Mouse (Mus musculus) urinary bladder, adult 18-20 months (tissue): ENCODE results near the gene Pced1b.
A peak's percentile ranks its signal among the peaks of the same experiment; 100 is the strongest.
"Not testable (repeated sequence)": the region's sequence is repeated elsewhere in the genome, so short reads cannot be mapped to it uniquely, and the experiment has no call there.

Experiments used
- DNase-seq, 2 experiments: peaks; one replicate each; pipeline ENCODE4 v3.0.0; 2022; ENCODE audit warnings: low spot score in 2 of 2, mixed read lengths in 2 of 2

The Pced1b gene

DNA sequence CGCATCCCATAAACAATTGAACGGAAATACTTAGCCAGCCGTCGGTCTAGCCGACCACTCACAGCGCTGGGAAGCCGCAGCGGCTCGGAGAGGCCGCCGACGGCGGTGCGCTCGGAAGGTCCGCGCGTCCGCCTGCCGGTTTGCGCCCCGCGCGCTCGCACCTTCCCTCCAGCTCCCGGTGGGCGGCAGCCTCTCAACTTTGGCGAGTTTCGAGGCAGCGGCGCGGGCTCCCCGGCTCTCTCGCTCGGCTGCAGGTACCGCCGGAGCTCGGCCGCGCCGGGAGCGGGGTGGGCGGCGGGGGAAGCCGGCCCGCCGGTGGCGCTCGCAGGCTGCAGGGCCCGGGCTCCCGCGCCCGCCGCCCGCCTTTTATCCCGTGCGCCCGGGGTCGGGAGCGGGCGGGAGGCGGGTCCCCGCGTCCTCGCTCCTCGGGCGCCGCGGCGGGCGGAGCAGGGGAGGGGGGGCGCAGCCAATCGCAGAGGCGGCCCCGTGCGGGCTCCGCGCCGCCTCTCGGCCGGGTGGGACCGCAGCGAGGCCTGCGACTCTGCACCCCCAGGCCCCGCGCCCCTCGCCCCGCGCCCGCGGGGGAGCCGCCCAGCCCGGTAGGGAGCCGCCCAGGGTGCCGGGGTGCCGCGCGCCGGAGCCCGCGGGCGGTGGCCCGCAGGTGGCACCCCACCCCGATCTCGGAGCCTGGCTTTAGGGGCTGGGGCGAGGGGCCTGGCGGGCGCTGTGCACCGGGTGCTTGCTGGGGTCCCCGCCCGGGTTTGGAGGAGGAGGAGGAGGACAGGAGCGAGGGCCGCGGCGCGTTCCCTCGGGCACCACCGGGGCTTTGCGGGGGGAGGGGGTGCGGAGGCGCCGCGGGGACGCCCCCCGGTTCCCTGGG is at the start of gene Pced1b, which contains the start of gene Amigo2:
Gene Pced1b, plus strand, starts transcription at position 197 of the 880 bp plus-strand sequence.
Gene Amigo2, minus strand, starts transcription at position 377 of the 880 bp plus-strand sequence.
- DNase-seq: peak; percentile 30 to 58

DNA sequence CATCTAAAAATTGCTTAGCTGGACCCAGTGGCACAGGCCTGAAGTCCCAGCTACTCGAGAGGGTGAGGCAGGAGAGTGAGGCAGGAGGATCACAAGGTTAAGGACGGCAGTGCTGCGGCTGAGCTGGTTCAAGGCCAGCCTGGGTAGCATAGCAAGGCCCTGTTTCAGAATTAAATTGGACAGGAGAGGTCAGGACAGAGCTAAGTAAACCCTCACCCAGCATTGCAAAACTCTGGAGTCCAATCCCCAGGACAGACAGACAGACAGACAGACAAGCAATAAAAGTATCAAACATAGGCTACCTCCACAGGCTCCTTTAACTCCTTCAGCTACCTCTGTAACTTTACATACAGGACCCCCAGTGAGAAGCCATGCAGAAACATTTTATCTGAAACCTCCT is 42.0 kb upstream of the Pced1b start:
- DNase-seq: no peak

DNA sequence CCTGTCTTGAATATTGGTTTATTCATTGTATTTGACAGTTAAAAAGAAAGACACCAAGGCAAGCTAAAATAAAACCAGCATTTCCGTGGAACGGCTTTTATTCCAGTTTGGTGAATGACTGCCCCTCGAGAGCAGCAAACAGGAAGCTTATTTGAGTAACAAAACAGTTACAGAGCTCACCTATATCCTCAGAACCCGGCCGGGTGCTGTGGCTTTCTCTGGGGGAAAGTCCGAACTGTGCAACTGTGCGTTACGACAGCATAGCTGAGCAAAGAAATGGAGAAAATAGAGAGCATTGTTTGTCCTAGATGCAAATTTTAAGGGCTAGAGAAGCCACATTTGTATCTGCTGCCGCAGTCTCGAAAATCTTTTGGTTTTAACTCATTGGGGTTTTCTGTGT is 41.1 kb upstream of the Pced1b start:
- no peak for DNase-seq

DNA sequence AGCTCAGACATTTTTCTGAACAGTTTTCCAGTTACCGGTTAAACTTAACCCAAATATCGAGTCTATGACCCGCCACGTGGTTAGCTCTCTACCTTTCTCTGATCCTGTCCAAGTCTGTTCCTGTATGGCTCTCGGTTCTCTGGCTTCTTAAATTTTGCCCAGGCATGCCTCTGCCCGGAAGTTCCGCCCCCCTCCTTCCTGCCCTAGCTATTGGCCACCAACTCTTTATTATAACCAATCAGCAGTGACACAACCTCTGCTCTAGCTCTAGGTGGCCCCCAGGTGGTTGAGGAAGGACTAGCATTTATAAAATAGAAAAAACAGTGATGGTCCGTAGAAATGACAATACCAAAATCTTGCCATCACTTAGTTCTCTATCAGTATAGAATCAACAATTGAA is 40.4 kb upstream of the Pced1b start:
- no peak for DNase-seq

DNA sequence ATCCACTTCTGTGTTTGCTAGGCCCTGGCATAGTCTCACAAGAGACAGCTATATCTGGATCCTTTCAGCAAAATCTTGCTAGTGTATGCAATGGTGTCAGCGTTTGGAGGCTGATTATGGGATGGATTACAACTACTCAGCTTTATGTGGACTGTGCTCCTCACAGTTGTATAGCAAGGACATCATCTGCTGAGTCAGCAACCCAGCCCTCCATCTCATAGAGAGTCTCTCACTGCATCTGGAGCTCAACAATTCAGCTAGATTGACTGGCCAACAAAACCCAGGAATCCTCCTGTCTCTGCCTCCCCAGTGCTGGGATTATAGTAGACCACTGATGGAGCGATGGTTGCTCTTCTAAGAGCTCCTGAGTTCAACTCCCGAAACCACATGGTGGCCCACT is 37.2 kb upstream of the Pced1b start:
- DNase-seq: not testable (repeated sequence)

DNA sequence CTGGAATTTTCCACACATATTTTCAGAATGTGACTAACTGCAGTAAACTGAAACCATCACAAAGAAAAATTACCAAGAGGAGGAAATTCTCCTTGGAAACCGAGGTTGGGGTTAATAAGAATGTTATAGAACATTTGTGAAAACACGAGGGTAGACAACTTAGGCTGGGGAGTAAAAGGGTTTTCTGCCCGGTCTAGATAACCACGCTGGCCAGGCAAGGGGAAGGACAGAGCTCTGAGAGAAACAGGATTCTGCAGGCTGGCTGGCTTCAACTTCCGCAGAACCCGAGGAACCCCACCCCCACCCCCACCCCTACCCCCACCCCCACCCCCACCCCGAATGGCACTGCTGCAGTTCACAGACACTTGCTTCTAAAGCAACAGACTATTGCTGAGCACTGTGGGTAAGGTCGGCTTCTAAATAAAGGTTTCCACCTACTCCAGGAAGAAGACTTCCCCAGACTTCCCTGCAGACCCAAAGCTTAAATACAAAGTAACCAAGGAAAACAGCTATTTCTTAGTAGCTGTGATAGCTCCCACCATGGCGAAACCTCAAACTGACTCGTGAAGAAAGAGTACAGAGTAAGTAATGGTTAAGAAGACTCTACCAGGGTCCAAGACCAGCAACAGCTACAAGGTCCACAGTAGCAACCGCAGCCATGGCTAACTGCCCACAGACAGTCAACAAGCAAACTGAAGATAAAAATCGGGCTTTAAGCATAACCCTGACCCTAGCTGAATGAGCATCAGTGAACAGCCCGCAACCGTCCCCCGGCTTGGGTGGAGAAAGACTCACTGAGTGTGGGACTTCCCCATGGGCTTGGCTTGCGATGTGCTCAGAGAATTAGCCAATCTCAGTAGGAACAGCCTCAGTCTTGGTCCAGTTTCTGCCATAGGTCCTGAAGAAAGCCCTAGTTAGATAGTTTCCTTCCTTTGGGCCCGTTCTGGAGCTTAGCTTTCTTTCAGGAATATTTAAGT is 34.1 kb upstream of the Pced1b start:
- DNase-seq: no peak

DNA sequence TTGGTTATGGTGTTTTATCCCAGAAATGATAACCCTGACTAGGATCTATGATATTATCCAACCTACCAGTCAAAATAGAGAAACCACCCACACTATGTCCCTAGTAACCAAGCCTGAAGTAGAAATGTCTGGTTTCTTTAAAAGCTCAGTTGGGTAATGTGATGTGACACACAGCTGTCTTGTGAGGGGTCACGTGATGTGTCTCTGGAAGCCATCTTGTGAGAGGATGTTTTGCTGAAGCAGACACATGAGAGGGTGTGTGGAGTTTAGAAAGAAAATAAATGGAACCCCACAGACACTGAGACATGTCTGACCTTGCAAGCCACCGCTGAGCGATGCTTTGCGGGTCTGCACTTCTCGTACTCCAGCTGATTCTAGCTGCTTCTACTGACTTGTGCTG is 30.1 kb upstream of the Pced1b start:
- DNase-seq: no peak

DNA sequence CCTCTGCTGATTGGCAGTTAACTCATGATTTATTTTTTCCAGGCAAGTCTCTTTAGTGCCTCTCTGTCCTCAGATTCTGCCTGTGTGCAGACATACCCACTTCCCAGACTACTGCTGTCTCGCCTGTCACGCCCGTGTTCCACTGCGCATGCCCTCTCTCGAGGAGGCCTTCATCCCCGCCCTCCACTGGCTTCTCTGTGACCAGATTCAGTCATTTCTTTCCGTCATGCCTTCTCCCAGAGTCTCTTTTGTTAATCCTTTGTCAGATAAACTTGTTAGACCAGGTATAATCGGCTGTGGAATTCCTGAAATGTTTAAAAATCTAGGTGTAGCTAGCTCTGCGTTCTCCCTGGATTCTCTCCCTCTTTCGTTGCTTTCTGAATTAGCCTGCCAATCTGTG is 23.5 kb upstream of the Pced1b start:
- DNase-seq: no peak

DNA sequence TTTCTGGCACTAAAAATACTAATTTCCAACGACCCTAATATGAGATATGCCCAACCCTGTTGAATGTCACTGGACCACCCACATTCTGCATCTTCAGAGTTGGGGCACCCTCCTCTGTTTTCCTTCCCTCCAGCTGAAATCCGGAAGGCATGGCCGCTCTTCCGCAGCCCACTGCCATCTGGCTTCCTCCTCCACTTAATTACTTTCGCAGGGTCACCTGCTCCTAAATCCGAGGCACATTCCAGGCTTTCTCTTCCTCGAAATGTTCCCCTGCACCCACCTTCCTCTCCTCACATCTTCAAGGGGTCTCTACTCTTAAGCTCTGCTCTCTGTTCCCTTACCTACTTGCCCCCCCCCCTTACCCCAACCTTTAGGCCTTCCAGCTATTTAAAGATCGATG is 22.9 kb upstream of the Pced1b start:
- DNase-seq: no peak

DNA sequence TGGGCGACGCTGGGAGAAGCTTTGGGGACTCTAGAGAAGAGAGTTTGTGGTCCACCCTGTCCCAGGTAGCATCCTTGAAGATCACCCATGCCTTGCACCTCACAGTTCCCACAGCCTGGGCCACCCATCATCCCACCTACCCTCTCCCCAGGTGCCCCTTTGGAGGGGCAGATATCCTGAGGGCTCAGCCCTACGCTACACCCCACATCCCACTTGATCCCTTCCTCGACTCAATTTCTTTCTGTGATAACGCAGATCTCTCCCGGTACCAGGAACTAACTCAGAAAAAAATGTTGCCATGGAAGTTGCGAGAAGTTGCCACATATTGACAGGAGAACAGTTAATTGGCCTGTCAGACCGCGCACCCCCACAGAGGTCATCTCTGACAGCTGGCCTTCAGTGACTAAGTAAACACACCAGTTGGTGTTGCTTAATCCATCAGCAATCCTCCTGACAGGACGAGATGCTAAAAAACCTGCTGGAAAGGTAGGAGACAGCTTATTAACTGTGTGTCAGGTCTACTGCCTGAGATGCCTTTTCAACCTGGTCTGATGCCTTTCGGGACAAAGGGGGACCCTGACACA is 17.3 kb upstream of the Pced1b start:
- DNase-seq: no peak

DNA sequence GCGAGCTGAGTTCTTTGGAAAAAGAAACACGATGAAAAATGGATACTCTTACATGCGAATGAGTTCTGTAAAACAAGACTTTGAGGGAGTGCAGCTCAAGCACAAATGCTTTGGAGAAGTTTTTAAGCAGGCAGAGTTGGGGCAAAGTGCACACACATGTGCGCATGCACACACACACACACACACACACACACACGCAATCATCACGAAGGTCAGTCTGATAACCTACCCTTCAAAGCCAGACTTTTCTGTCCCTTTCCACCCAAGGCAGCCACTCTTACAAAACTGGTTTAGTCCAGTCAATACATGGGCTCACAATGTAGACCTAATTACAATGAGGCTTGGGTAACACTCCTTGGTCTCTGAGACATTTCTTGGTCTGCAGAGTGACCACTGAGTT is 12.8 kb upstream of the Pced1b start:
- DNase-seq: no peak

DNA sequence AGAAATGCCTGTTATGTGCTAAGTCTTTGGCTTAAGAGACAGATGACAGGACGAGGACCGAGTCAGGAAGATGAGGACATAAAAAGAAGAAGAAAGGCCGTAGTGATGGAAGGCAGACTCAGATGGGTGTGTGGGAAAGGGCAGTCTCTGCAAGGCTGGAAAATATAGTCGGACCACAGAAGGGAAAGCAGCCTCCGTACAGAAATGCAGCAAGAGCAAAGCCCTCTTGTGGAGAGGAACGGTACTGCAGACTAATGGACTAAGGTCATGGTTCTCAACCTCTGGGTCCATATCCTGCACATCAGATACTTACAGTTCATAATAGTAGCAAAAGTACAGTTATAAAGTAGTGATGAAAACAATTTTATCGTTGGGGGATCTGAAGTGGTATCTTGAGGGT is 11.7 kb upstream of the Pced1b start:
- DNase-seq: peak; percentile 10 to 38

DNA sequence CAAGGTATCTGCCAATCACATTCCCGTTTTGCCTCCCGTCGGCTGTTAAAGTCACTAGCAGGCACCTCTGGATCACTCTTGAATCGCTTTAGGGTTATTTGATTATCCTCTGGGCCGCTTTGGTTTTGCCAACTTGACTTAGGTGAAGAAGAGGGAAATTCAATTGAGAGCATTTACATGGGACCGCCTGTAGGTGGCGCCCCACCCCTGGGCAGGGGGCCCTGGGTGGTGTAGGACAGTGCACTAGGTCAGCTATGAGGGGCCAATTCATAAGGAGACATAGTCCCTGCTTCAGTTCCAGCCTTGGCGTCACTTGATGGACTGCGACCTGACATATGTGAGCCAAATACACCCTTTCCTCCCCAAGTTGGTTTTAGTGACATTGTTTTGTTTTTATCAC is 10.0 kb upstream of the Pced1b start:
- DNase-seq: no peak

DNA sequence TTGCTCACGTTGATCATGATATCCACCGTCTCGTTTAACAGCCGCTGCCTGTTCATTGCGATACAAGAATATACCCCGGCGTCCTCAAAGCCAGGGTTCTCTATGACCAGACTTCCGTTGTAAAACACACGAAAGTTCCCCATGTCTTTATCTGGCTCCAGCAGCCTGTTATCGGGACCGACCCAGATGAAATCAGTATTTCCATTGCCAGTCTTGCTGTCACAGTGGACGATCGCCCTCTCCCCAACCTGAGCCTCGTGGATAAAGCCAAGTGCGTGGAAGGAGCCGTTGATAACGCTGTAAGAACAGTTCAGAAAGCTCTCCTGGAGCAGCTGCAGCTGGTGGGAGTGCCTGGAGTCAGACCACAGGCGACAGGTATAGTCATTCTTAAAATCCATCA is 1.5 kb upstream of the Pced1b start:
- DNase-seq: no peak

DNA sequence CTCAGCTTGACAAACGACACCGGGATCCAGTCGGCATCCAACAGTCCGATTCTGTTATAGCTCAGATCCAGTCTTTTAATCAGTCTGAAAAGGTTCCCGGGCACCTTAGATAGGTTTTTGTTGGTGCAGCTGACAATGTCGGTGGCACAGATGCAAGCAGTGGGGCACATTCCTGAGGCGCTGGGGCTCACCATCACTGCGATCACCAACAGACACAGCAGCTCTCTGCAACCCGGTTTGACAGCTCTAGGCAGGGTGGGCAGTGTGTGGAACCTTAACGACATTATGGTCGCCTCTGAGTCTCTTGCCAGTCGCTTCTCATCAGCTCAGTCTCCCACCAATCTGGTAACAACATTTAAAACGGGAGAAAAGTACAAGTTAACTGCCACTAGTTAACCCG is 651 bp upstream of the Pced1b start:
- DNase-seq: no peak

DNA sequence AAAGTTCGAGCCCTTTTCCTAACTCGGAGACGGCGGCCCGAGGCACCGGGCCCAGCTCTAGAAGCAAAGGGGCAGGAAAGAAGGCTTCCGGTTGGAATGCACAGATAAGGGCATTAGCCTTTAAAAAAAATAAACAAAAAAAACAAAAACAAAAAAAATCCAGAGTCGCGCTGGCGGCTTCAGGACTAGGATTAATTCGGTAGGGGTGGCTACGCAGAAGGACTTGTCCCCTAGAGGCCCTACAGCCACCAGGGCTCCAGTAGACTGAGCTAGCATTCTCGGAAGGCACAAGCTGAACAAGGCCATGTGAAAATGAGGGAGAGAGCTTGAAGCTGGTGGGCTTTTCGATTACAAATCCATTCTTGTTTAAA is 869 bp downstream of the Pced1b start:
- DNase-seq: no peak

DNA sequence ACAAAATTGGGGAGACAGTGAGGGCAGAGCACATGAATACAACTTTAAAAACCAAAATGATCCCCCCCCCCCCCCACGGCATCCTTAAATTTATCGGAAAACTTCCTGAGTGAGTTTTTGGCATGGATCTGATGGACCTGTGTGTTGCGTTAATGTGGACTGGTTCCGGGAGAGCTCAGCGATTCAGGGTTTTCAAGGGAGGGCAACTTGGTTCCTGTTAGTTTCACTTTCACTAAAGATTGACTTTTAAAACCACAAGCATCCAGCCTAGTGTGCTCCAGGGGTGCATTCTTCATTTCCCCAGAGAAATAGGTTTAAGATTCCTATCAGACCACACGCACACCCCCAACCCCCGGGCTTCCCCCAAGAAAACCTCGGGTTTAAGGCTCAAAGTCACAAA is 1.4 kb downstream of the Pced1b start:
- DNase-seq: no peak

DNA sequence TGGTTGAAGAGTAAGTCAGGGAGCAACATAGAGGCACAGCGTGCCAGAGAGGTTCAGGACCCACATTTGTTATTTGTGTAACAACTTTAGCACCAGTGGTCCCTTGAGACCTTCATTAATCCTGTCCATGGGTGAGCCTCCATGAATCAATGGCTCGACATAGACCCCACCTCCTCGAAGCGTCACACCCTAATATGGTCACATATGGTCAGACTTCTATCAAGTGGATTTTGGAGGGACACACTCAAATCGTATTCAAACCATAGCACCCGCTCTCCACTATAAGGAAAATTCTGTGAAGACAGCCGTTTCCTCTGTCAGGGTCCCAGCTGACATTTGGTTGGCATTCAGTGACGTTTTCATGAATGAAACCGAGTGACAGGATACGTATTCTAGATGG is 2.4 kb downstream of the Pced1b start:
- DNase-seq: no peak

DNA sequence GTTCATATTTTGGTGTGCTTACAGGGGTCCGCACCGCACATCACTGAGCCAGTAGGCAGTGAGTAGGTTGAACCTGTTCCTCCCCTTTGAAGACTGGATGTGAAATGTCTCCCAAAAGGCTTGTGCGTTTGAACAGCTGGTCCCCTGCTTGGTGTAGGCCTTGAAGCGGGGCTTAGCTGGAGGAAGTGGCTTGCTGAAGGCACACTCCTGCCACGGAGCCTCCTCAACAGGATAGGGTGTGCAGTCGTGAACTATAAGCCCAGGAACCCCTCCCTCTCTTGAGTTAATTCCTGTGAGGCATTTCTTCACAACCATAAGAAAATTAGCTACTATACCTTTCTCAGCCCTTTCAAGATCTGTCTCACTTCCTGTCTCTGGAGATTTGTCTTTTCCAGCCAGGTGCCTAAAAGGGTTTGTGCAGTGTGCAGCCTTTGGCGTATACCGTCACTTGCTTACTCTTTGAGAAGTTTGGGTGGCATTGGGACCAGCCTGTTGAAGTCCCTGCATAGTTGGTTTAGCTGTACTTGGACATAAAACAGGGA is 5.7 kb downstream of the Pced1b start:
- DNase-seq: no peak

DNA sequence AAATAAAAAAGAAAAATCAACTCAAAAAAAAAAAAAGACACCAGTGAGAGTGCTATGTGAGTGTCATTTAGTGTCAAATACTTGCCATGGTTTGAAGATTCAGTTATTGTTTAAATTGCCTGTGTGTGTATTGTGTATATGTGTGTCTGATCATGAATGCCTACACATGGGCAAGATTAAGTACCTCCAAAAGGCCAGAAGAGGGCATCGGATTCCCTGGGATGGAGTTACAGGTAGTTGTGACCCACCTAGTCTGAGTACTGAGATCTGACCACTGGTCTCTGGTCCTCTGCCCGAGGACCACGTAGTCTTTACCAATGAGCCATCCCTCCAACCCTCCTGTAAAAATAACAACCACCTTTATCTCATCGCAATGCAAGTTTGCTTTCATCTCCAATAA is 7.5 kb downstream of the Pced1b start:
- DNase-seq: no peak

DNA sequence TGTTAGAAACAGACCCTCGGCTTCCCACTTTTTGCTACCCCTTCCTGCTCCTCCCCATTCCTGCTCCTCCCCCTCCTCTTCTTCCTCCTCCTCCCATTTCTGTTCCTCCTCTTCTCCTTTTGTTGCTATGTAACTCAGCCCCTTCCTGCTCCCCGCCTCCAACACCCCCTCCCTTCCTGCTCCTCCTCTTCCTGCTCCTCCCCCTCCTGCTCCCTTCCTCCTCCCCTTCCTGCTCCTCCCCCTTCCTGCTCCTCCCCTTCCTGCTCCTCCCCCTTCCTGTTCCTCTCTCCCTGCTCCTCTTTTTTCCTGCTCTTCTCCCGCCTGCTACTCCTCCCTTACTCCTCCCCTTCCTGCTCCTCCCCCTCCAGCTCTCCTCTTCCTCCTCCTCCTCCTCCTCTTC is 8.9 kb downstream of the Pced1b start:
- no peak for DNase-seq

DNA sequence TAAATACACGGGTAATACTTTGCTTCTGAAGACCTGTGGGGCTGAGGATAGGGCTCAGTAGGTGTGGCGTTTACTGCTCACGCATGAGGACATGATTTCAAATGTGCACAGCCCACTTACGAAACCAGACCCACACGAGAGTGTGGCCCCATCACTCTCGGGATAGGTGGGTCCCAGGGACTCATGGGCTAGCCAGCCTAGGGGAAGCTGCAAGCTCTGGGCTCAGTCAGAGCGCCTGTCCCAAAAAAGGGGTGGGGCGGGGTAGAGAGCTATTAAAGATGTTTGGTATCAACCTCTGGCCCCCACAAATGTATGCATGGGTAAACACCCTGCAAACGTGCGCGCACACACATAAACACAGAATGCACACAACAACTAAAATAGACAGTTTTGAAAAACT is 9.5 kb downstream of the Pced1b start:
- no peak for DNase-seq
